Mouse (Mus musculus) spleen, adult 2 months (tissue): ENCODE data around the gene Gm5426. TPM values are rescaled to one million over a fixed set of nuclear protein-coding genes. Genes with fewer than 3 reads are reported as not detected.

ENCODE experiments used
- DNase-seq, 2 experiments: peaks; one replicate each; pipeline versions ENCODE4 v3.0.0 to v3.0.0-alpha.2; 2012 to 2021; ENCODE audit warnings: low spot score in 2 of 2, low read depth in 1 of 2
- H3K27ac ChIP-seq: fragments of 200-500 bp; 2 replicates; pipeline ENCODE4 v1.5.1; 2012; ENCODE audit warnings: low read length, inconsistent platforms; ENCODE audit not compliant: insufficient read depth
- H3K27me3 ChIP-seq: fragments of 200-500 bp; 2 replicates; pipeline ENCODE4 v1.6.1; 2012; ENCODE audit warnings: mild to moderate bottlenecking, moderate library complexity, low read length, inconsistent platforms; ENCODE audit not compliant: control insufficient read depth, insufficient read depth
- H3K36me3 ChIP-seq: fragments of 200-500 bp; 2 replicates; pipeline ENCODE4 v1.6.1; 2012; ENCODE audit warnings: mild to moderate bottlenecking, low read length, inconsistent platforms; ENCODE audit not compliant: control insufficient read depth, insufficient read depth
- H3K4me1 ChIP-seq: fragments of 200-500 bp; 2 replicates; pipeline ENCODE4 v1.6.1; 2011; ENCODE audit warnings: inconsistent platforms; ENCODE audit not compliant: control insufficient read depth, insufficient read depth, insufficient read length
- H3K4me3 ChIP-seq: fragments of 200-500 bp; 2 replicates; pipeline ENCODE4 v1.5.1; 2011; ENCODE audit warnings: mild to moderate bottlenecking, inconsistent platforms; ENCODE audit not compliant: insufficient read depth, insufficient read length; ENCODE audit errors: extremely low read depth
- CTCF ChIP-seq: fragments of 200-500 bp; IDR thresholded peaks from 2 replicates; pipeline ENCODE4 v1.5.1; 2011; ENCODE audit warnings: mild to moderate bottlenecking, inconsistent platforms; ENCODE audit not compliant: insufficient read depth, insufficient read length, insufficient replicate concordance; ENCODE audit errors: extremely low read depth
- POLR2A ChIP-seq: fragments of 200-500 bp; IDR thresholded peaks from 2 replicates; pipeline ENCODE4 v1.6.1; 2011; ENCODE audit warnings: low read depth, low read length, inconsistent platforms
- WGBS: fragments of 180-500 bp; shearing (Covaris S2); methylation state at CpG from one replicate; pipeline ENCODE4 v1.1.7; 2018; 5-methylcytosine and 5-hydroxymethylcytosine counted together
- polyA plus RNA-seq: library from polyadenylated mRNA; depleted of rRNA; stranded (reverse); fragments of >200 nt; gene quantifications from 2 replicates; pipeline ENCODE4 v1.2.3, GENCODE M21; 2012

Gm5426 gene
- polyA plus RNA-seq, 1 experiment = not detected

DNA sequence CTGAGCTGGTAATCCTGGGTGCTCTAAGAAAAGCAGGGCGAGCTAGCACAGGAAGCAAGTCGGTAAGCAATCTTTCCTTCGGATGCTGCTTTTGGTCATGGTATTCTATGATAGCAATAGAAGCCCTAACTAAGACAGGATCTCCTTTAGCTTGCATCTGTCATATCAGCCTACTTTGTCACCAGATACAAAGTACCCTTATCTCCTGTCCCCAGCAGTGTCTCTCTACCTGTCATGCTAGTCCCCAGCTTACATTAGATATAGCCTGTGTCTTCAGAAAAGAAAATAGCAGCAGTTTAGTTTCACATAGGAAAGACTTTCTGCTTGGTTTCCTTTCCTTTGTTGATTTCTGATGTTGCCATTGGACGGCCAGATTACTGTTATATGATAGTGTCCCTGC, 31.8 kb upstream of the Gm5426 start:
- Histone ChIP-seq H3K27me3 (no peaks in the 10 kb centered on the region), H3K4me3 (no peak overlapping the region), H3K36me3 (no peaks in the 10 kb centered on the region), H3K27ac (no peak overlapping the region), H3K4me1 (no peaks in the 10 kb centered on the region)
- WGBS = 74% methylated on average over 4 of the region's 4 CpGs
- no peak for DNase-seq
- TF ChIP-seq CTCF (no peak), POLR2A (no peak)

DNA sequence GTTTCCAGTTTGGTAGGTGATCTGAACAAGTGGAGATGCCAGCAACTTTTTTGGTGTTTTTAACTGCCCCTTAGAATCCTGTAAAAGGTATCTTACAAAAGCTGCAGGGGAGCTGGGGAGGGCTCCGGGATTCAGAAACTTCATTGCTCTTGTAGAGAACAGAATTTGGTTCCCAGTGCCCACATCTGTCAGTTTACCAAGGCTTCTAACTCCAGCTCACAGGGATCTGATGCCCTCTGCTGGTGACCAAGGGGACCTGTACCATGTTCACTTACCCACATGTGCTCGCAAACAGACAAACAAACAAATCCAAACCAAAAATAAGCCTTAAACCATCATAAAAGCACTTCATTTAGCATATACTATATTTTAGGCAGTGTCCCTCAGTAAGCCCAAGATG, 31.3 kb upstream of the Gm5426 start:
- Histone ChIP-seq H3K4me1 (no peaks in the 10 kb centered on the region), H3K27me3 (no peaks in the 10 kb centered on the region), H3K4me3 (no peak overlapping the region), H3K27ac (no peak overlapping the region), H3K36me3 (no peaks in the 10 kb centered on the region)
- no peak for TF ChIP-seq POLR2A
- peak; percentile 19; the same call in 1 of the 2 replicates for TF ChIP-seq CTCF
- DNase-seq = no peak
- WGBS = 93% methylated on average over 2 of the region's 2 CpGs

DNA sequence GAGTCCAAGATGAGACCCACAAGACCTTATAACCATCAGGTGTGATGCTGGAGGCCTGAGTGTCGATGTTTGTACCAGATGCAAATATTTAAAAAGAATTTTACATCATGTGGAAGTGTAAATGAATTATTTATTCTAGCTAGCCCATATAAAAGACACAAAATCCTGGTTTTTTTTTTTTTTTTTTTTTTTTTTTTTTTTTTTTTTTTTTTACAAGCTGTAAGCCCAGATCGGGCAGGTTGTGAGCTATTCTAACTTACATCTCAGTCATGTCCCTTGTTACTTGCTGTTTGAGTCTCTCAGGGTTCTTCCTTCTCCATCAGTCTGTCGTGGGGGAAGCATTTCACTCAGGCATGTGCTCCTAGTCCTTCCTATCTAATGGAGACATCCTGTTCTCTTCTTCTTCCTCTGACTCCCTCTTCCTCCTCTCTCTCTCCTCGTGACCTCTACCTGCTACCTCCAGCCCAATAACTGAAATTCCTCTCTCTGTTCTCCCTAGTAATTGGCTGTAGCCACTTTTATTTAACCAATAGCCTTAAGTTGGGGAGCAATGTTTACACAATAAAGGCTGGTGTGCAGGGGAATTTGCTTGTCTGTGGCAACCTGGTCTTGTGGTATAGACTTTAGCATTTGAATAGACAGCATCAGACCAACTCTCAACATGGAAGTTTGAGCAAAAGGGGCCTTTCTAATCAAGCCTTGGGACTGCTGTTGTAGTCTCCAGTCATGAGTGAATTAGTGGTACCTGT, 29.3 kb upstream of the Gm5426 start:
- no peaks in the 10 kb centered on the region for H3K27me3 ChIP-seq
- TF ChIP-seq CTCF = no peak
- TF ChIP-seq POLR2A = no peak
- no peak overlapping the region for H3K4me3 ChIP-seq
- no peaks in the 10 kb centered on the region for H3K36me3 ChIP-seq
- H3K4me1 ChIP-seq = no peaks in the 10 kb centered on the region
- no peak overlapping the region for H3K27ac ChIP-seq
- WGBS = 72% methylated on average over 4 of the region's 4 CpGs
- DNase-seq = no peak

DNA sequence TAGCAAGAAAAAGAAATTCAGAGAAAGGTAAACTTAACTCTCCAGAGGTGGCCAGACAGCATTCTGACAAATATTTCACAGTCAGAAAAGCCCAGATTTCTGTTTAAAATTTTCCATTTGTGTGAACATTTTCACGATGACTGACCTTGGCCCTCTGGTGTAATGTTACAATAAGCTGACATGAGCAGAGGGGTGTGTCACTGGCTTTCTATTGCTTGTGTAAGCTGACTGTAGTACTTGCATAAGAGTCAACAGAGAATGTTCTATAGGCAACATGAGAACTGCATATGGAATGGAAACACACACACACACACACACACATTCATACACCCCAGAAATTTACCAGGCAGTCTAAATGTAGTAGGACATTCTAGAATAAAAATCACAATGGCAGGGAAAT, 28.6 kb upstream of the Gm5426 start:
- no peaks in the 10 kb centered on the region for H3K36me3 ChIP-seq
- H3K4me3 ChIP-seq = no peak overlapping the region
- TF ChIP-seq POLR2A (no peak), CTCF (no peak)
- DNase-seq = no peak
- H3K27ac ChIP-seq = no peak overlapping the region
- H3K27me3 ChIP-seq = no peaks in the 10 kb centered on the region
- 77% methylated on average over 1 of the region's 1 CpGs for WGBS
- no peaks in the 10 kb centered on the region for H3K4me1 ChIP-seq

DNA sequence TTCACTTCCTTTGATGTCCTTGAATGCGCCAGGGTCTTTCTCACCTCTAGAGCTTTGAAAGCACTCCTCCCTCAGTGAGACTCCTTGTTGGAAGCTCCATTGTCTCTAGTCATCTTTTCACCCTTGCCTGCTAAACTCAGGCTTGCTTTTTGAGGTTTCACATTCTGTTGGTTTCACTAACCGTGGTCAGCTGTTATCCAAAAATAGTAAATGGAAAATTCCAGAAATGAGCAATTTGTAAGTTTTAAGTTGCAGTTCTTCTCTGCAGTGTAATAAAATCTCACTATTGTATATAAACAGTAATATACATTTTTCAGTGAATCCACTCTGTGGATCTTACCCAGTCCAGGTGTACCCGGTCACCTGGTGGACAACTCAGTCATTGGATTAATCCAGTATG, 21.1 kb upstream of the Gm5426 start:
- no peak for DNase-seq
- Histone ChIP-seq H3K36me3 (no peaks in the 10 kb centered on the region), H3K27me3 (no peaks in the 10 kb centered on the region), H3K4me3 (no peak overlapping the region), H3K27ac (no peak overlapping the region), H3K4me1 (peaks cover 8% of the 10 kb centered on the region)
- TF ChIP-seq POLR2A = no peak
- TF ChIP-seq CTCF = no peak
- 46% methylated on average over 3 of the region's 3 CpGs for WGBS

DNA sequence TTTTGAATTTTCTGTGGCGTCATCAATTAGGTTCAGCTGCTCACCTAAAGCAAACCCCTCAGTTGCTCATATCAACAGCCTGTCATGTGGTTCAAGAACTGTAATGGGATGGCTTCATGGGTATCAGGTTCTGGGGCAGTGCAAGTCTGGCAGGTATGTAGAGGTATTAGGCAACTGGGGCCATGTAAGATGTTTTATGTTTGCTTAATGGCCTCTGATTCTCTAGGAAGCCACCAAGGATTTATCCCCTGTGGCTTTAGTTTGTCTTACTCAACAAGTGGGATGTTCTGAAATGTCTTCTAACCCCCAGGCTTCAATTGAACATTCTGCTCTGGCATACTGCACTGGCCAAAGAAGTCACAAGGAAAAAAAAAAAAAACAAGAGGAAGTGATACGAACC, 15.6 kb upstream of the Gm5426 start:
- TF ChIP-seq POLR2A = no peak
- TF ChIP-seq CTCF = no peak

More for the DNA sequence above, 15.6 kb upstream of the Gm5426 start:
- Histone ChIP-seq H3K27ac (no peak overlapping the region), H3K27me3 (no peaks in the 10 kb centered on the region), H3K4me1 (peaks cover 7% of the 10 kb centered on the region; the same call in 1 of the 2 replicates), H3K4me3 (no peak overlapping the region), H3K36me3 (no peaks in the 10 kb centered on the region)
- 75% methylated on average over 2 of the region's 2 CpGs for WGBS
- DNase-seq = no peak
